Mouse (Mus musculus) midbrain, embryonic 10.5 days (tissue): ENCODE data around the gene Gosr1. TPM values are rescaled to one million over a fixed set of nuclear protein-coding genes. Genes with fewer than 3 reads are reported as not detected.
"Not testable (repeated sequence)": the region's sequence is repeated elsewhere in the genome, so short reads cannot be mapped to it uniquely, and the experiment has no call there.

Experiments used
- DNase-seq: peaks from one replicate; pipeline ENCODE4 v3.0.0-alpha.2; 2017; ENCODE audit warnings: low spot score
- H3K27ac ChIP-seq: fragments of 300-500 bp; sonication (generic); replicated peaks from 2 replicates; pipeline ENCODE4 v1.5.1; 2016; ENCODE audit warnings: mild to moderate bottlenecking
- H3K27me3 ChIP-seq: fragments of 300-500 bp; sonication (generic); 2 replicates; pipeline ENCODE4 v1.6.1; 2016; ENCODE audit warnings: low read depth, mild to moderate bottlenecking; ENCODE audit not compliant: poor library complexity, severe bottlenecking
- H3K36me3 ChIP-seq: fragments of 300-500 bp; sonication (generic); 2 replicates; pipeline ENCODE4 v1.6.1; 2016; ENCODE audit warnings: mild to moderate bottlenecking, moderate library complexity
- H3K4me1 ChIP-seq: fragments of 300-500 bp; sonication (generic); 2 replicates; pipeline ENCODE4 v1.6.1; 2016
- H3K4me3 ChIP-seq: fragments of 300-500 bp; sonication (generic); 2 replicates; pipeline ENCODE4 v1.5.1; 2016; ENCODE audit warnings: mild to moderate bottlenecking, moderate library complexity
- H3K9me3 ChIP-seq: fragments of 300-500 bp; sonication (generic); replicated peaks from 2 replicates; pipeline ENCODE4 v1.6.1; 2016; ENCODE audit warnings: mild to moderate bottlenecking
- WGBS: fragments of 180-500 bp; shearing (Covaris S2); methylation state at CpG from one replicate; pipeline ENCODE4 v1.1.7; 2016; 5-methylcytosine and 5-hydroxymethylcytosine counted together
- polyA plus RNA-seq: library from polyadenylated mRNA; unstranded; fragments of >200 nt; fragmentation: Nextera tagmentation; extraction: Ambion mirVana; gene quantifications from 2 replicates; pipeline ENCODE4 v1.2.1, GENCODE M21; 2016

Gosr1 gene
- polyA plus RNA-seq, 1 experiment from 2014 or later: 20.6 TPM

GRCm38 (mm10) chr11:76723911-76724310 is 39.5 kb downstream of the Gosr1 start:
- H3K9me3 ChIP-seq: no peaks in the 10 kb centered on the region
- no peaks in the 10 kb centered on the region for H3K4me1 ChIP-seq
- no peak overlapping the region for H3K4me3 ChIP-seq
- no peaks in the 10 kb centered on the region for H3K27me3 ChIP-seq
- no peak for DNase-seq
- 84% methylated on average over 8 of the region's 8 CpGs for WGBS
- H3K36me3 ChIP-seq: peaks cover 14% of the 10 kb centered on the region
- no peak overlapping the region for H3K27ac ChIP-seq

- H3K4me1 ChIP-seq: no peaks in the 10 kb centered on the region
- no peak overlapping the region for H3K27ac ChIP-seq
- H3K4me3 ChIP-seq: no peak overlapping the region
- WGBS: 88% methylated on average over 4 of the region's 4 CpGs
- H3K27me3 ChIP-seq: no peaks in the 10 kb centered on the region
- no peaks in the 10 kb centered on the region for H3K36me3 ChIP-seq
- no peak for DNase-seq
- no peaks in the 10 kb centered on the region for H3K9me3 ChIP-seq
Measured at GRCm38 (mm10) chr11:76717000-76717399, 46.4 kb downstream of the Gosr1 start.

- peak; percentile 14 for DNase-seq
- peak overlapping the region; percentile 60 for H3K27ac ChIP-seq
- H3K9me3 ChIP-seq: peaks cover 12% of the 10 kb centered on the region; the same call in 1 of the 2 replicates
- H3K4me3 ChIP-seq: 0 out of 2 replicates have a peak overlapping the region, but pooled peaks have one; percentile 18
- H3K27me3 ChIP-seq: no peaks in the 10 kb centered on the region
- WGBS: 28% methylated on average over 12 of the region's 17 CpGs
- no peaks in the 10 kb centered on the region for H3K36me3 ChIP-seq
- peaks cover 29% of the 10 kb centered on the region for H3K4me1 ChIP-seq
Measured at GRCm38 (mm10) chr11:76709625-76710452, 53.5 kb downstream of the Gosr1 start.

- no peak overlapping the region for H3K4me3 ChIP-seq
- H3K27me3 ChIP-seq: no peaks in the 10 kb centered on the region
- DNase-seq: no peak
- no peak overlapping the region for H3K27ac ChIP-seq
- H3K36me3 ChIP-seq: no peaks in the 10 kb centered on the region
- H3K9me3 ChIP-seq: peaks cover 12% of the 10 kb centered on the region; the same call in 1 of the 2 replicates
- H3K4me1 ChIP-seq: peaks cover 29% of the 10 kb centered on the region
- 34% methylated on average over 1 of the region's 1 CpGs for WGBS
Measured at GRCm38 (mm10) chr11:76708881-76709280, 54.5 kb downstream of the Gosr1 start.

GRCm38 (mm10) chr11:76708066-76708465 is 55.3 kb downstream of the Gosr1 start:
- no peak overlapping the region for H3K27ac ChIP-seq
- no peak overlapping the region for H3K4me3 ChIP-seq
- WGBS: 94% methylated on average over 1 of the region's 1 CpGs
- no peaks in the 10 kb centered on the region for H3K27me3 ChIP-seq
- H3K4me1 ChIP-seq: peaks cover 29% of the 10 kb centered on the region
- H3K36me3 ChIP-seq: no peaks in the 10 kb centered on the region
- H3K9me3 ChIP-seq: peaks cover 12% of the 10 kb centered on the region; the same call in 1 of the 2 replicates
- DNase-seq: no peak

GRCm38 (mm10) chr11:76707656-76708055 is 55.7 kb downstream of the Gosr1 start:
- H3K27ac ChIP-seq: no peak overlapping the region
- no peak for DNase-seq
- peaks cover 29% of the 10 kb centered on the region for H3K4me1 ChIP-seq
- H3K4me3 ChIP-seq: no peak overlapping the region
- no peaks in the 10 kb centered on the region for H3K36me3 ChIP-seq
- H3K27me3 ChIP-seq: no peaks in the 10 kb centered on the region
- peaks cover 12% of the 10 kb centered on the region; the same call in 1 of the 2 replicates for H3K9me3 ChIP-seq
- 85% methylated on average over 3 of the region's 3 CpGs for WGBS

GRCm38 (mm10) chr11:76699626-76700025 is 63.8 kb downstream of the Gosr1 start:
- H3K9me3 ChIP-seq: no peaks in the 10 kb centered on the region
- H3K27me3 ChIP-seq: 0 out of 2 replicates have a peak, but pooled peaks cover 5% of the 10 kb centered on the region
- H3K36me3 ChIP-seq: no peaks in the 10 kb centered on the region
- no peaks in the 10 kb centered on the region for H3K4me1 ChIP-seq
- WGBS: 72% methylated on average over 8 of the region's 9 CpGs
- H3K4me3 ChIP-seq: no peak overlapping the region
- no peak for DNase-seq
- H3K27ac ChIP-seq: no peak overlapping the region

- WGBS: 66% methylated on average over 6 of the region's 6 CpGs
- no peaks in the 10 kb centered on the region for H3K4me1 ChIP-seq
- H3K9me3 ChIP-seq: no peaks in the 10 kb centered on the region
- H3K27ac ChIP-seq: no peak overlapping the region
- H3K27me3 ChIP-seq: 0 out of 2 replicates have a peak, but pooled peaks cover 5% of the 10 kb centered on the region
- no peaks in the 10 kb centered on the region for H3K36me3 ChIP-seq
- no peak for DNase-seq
- no peak overlapping the region for H3K4me3 ChIP-seq
Measured at GRCm38 (mm10) chr11:76695810-76696209, 67.6 kb downstream of the Gosr1 start.

- H3K4me1 ChIP-seq: no peaks in the 10 kb centered on the region
- H3K36me3 ChIP-seq: no peaks in the 10 kb centered on the region
- WGBS: 76% methylated on average over 3 of the region's 3 CpGs
- no peaks in the 10 kb centered on the region for H3K9me3 ChIP-seq
- no peaks in the 10 kb centered on the region for H3K27me3 ChIP-seq
- no peak overlapping the region for H3K4me3 ChIP-seq
- no peak overlapping the region for H3K27ac ChIP-seq
- no peak for DNase-seq
Measured at GRCm38 (mm10) chr11:76692096-76692495, 71.3 kb downstream of the Gosr1 start.

- H3K4me1 ChIP-seq: no peaks in the 10 kb centered on the region
- no peaks in the 10 kb centered on the region for H3K36me3 ChIP-seq
- no peak for DNase-seq
- 85% methylated on average over 2 of the region's 2 CpGs for WGBS
- no peak overlapping the region for H3K4me3 ChIP-seq
- no peaks in the 10 kb centered on the region for H3K27me3 ChIP-seq
- no peak overlapping the region for H3K27ac ChIP-seq
- no peaks in the 10 kb centered on the region for H3K9me3 ChIP-seq
Measured at GRCm38 (mm10) chr11:76685604-76686003, 77.8 kb downstream of the Gosr1 start.

- not testable (repeated sequence) for H3K4me1 ChIP-seq, H3K9me3 ChIP-seq, DNase-seq, H3K36me3 ChIP-seq, H3K27ac ChIP-seq, H3K4me3 ChIP-seq
- 42% methylated on average over 6 of the region's 8 CpGs for WGBS
- H3K27me3 ChIP-seq: peaks cover 32% of the 10 kb centered on the region
Measured at GRCm38 (mm10) chr11:76679508-76679907, 83.9 kb downstream of the Gosr1 start, which contains the start of gene Trarg1. Gene Trarg1 (plus strand): TSS chr11:76679808.
